Mouse (Mus musculus) adrenal gland, adult 18-20 months (tissue): Measurements from ENCODE around the gene Nek7. TPM values are rescaled to one million over a fixed set of nuclear protein-coding genes. Genes with fewer than 3 reads are reported as not detected.

Source experiments
- DNase-seq, 2 experiments: peaks; one replicate each; pipeline ENCODE4 v3.0.0; 2021 to 2022; ENCODE audit warnings: low spot score in 2 of 2
- total RNA-seq, 2 experiments: library from RNA; stranded (reverse); gene quantifications; 1 replicate in 1 of 2; 2 replicates in 1 of 2; pipeline ENCODE4 v1.2.3; 2021

Nek7 gene
- total RNA-seq, 2 experiments from 2014 or later, result 43.8 to 52.3 TPM

DNA sequence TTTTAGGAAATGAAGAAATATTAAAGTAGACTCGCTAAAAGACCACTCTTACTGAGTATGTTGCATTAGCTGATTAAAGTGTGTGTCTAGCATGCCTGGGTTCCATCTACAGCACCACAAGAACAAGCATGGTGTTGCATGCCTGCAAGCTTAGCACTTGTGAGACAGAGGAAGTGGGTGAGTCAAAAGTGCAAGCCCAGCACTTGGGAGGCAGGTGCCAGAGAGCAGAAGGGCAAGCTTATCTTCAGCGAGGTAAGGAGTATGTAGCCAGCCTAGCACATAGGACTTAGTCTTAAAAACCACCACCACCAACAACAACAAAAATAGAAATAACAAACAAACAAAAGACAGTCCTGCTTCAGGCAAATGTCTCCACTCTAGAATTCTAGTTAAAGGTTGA, 103.0 kb downstream of the Nek7 start:
- no peak for DNase-seq

DNA sequence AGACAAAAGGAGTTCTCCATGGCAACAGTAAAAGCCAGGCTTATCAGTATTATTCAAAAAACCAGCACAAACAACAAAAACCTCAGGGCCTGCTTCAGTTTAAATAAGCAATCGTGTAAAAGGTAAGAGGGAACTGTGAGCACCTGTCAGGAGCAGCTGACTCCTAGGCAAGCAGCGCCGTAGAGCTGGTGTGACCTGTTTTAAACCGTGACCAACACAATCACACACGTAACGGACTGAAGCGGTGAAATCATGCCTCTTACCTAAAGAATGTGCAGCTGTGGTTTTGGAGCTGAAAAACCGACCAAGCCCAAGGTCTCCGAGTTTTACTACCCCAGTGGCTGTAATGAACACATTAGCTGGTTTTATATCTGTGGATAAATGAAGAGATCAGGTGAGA, 104.6 kb downstream of the Nek7 start:
- no peak for DNase-seq

DNA sequence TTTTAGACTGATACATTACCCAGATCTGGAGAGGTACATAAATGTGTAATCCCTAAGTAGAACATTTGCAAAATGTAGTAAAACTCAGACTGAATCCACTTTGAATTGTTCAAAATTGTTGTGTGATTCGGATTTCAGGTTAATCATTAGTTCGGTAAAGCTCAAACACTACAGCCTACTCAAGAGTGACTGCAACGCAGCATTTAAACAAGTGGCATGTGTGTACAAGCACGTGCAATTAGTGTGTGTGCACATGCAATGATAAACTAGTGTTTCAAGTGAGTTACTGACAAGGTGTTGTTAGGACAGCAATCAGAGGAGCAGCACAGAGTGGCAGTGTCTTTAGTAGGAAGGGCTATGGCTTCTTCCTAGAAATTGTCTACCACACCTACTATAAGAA, 106.0 kb downstream of the Nek7 start:
- no peak for DNase-seq

DNA sequence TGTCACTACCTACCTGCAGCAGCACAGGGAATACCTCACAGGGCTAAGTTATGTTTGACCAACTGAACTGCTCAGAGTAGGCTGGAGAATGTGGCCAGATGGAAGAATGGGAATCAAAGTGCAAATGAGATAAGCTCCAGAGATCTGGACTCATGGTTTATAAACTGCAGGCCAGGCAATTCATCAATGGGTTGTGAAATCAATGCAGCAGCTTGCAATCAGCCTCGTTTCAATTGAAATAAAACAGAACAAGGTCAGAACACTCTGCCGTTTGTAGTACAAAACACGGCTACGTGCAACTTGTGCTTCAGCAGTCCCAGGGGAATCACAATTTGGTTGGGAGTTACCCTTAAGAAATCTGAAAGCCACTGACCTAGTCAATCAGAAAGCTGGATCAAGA, 109.4 kb downstream of the Nek7 start:
- DNase-seq, result peak in 1 of 2 experiments; percentile 31

DNA sequence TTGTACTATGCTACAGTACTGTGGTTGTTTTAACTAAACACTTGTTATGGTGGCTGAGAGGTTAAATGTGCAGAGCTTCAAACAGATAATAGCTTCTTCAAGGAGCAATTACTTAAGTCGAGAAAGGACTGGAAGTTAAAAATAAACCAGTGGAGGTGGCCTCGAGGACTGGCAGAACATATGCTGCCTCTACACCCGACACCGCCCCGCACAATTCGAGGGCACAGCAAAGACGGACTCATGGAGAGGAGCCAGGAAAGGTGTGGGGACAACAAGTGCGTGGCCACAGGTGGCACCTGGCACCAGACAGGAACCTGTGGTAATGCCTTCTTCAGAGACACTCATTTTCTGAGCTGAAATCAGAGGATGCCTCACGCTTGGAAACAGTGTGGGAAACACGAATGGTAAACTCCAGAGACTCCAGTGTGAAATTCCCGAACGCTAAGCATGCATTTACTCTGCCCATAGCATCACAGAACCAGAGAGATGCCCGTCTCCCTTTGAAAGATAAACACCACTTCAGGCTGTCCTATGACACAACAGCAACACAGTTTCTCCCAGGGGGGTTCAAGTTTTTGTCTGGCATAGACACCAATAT, 112.4 kb downstream of the Nek7 start:
- no peak for DNase-seq

DNA sequence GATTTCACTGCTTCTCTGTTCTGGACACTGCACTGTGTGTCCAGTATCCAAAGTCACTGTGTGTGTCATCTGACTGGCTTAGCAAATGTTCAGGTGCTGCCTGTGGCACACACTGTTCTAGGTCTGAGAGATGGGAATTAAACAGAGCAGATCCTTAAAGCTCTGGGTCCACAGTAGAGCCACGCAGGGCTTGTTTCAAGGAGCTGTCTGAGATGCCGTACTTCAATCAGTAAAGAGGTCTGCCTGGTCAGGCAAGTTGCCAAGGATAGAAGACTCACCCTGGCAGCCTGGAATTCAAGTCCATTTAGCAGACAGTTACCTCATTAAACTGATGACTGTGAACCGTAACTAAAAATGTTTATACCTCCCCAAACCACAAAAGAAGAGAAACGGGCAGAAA, 112.9 kb downstream of the Nek7 start:
- peak in 1 of 2 experiments; percentile 38 for DNase-seq

DNA sequence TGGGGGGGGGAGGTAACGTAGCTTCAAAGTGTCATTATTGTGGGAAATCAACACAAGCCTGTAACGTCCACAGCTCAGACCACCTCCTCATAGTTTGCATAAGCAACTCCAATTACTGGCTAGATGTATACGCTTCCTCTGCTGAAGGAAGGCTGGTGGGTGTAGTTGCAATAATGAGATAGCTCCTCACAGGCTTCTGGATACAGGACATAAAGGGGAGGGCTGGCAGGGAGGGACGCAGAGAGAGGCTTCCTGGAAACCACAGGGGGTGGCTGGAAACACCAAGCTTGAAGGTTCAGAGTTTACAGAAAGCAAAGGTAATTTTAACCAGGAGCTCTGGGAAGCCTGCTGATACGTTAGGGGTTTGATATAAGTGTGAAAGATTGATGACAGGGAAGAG, 115.7 kb downstream of the Nek7 start:
- no peak for DNase-seq

DNA sequence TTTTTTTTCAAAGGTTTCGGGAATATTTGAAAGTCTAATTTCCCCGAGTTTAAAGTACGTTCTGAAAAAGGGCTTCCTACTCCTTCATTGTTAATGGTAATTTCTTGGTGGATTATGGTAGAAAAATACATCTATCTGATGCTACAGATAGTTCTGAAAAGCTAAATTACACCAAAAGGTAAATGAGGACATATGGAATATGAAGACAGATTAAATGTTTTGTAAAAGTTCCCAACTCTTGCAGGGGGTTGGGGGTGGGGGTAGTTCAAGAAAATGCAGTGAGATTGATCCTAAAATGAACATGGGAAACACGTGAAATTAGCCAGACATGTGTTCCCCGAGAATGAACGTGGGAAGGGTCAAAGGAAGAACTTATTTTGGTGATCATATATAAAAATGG, 119.2 kb downstream of the Nek7 start:
- no peak for DNase-seq

DNA sequence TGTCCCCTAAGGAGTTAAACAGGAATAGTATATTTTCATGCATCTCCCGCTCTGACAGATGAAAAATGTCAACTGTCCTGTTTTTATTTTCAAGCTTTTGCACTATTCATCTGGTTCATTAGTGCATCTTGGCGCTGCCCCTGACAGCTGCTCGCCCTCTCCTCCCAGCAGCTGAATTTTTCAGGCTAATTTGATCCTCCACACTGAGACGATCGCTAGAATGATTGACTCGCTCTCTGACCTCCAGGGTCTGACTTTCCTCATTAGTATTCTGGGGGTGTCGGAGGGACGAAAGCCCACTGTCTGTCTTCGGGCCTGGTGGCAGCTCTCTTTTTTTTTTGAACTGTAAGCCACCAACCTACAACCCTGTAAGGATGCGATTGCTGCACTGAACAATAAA, 119.8 kb downstream of the Nek7 start:
- DNase-seq, result no peak

DNA sequence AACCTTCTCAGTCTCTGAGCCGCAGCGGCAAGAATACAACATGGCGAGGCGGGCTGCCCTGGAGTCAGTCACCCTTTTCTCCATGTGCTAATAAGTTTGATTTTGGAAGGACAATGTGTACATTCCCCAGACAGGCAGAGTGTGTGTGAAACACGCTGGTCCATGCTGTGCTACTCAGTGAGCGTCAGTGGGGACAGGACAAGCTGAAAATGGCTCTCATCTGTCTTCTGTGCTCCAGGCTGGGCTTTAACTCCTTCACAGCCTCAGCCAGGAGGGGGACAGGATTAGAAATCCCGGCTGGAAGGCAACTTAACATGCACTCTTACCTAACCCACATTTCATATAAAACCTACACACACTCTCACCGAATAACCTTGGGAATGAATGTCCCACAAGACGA, 120.5 kb downstream of the Nek7 start:
- no peak for DNase-seq

DNA sequence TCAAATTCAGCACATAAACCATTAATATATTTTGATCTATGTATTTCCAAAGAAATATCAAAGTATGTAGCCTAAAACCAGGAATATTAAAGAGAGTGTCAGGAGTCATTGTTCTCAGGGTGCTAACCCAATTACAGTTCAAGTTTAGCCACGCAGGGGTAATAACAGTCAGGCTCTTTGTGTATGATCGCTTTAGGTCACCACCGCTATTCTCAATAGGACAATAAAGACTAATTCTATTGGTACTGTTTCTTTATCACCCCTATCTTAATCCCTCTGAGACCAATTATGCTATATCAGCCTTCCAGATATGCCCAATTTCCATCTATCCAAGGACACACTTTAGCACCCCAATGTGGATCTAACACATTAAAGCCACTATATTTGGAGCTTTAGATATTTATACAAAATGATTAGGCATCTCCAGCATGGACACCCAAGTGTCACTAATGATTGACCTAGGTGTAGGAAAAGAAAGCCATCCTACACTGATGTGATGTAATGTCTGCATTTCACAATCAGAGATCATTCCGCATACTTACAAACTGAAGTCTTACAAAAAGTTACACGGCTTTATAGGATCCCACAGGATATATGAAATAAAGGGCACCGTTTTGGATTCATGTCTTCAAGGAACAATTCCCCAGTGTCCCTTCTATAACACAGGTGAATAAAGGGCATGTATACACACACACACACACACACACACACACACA, 128.4 kb downstream of the Nek7 start:
- no peak for DNase-seq

DNA sequence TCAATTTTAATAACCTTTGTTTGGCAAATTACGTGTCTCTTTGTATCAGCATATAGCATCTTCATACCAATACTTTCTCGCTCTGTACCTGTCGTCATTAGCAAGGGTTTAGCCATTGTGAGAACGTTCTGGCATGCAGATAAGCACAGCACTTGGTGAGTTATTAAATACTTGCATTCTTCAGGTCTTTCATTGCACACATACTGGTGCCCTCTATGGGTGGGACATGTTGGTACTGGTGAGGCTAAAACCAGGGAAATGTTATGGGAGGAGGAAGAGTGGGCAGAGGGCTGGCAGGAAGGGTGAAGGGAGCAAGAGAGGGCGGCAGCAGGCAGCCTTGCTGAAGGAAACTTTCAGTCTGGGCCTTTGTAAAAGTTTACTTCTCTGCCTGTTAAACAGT, 132.4 kb downstream of the Nek7 start:
- DNase-seq, result no peak

DNA sequence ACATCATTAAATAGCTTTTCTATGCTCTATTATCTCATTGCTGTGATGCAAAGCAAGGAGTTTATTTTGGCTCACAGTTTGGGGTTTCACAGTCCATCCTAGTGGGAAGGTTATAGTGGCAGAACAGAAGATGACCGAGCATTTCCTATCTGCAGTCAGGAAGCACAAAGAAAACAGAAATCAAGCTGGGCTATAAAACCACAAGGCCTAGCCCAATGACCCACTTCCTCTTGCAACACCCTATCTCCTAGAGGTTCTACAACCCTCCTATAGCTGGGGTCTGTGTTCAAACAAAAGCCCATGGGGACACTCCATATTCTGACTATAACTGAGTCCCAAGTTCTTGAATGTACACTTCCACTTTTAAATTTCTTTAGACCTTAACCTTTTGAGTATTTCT, 139.2 kb downstream of the Nek7 start:
- no peak for DNase-seq

DNA sequence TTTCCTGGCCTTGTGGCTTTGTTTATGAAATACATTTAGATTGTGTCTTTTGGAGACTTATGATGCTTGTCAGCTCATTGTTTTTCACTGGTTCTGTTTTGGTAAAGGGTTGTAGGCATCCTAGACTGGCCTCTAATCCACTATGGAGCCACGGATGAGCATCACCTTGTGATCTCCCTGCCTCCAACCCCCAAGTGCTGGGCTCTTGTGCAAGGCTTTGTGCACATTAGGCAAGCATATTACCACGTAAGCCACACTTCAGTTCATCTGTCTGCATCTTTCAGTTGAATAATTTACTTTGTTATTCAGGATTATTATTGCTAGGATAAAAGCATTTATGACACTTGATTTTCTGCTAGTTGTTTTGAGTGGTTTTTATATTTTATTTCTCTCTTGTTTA, 154.6 kb downstream of the Nek7 start:
- no peak for DNase-seq

DNA sequence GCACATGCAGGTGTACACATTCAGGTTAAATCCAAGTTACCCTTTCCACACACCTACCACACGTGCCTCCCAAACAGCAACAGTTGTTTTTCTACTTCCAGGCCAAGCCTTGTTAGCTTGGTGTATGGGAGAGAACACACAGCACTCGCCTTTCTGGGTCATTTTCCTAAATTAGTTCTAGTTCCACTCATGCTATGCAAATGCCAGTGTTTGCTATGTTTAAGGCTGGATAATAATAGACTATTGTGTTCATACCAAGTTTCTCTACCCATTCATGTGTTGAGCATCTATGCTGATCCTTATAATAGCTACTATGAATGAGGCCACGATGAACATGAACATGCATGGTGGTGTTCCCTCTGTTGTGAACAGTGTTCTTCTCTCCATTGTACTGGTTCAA, 158.5 kb downstream of the Nek7 start:
- no peak for DNase-seq

DNA sequence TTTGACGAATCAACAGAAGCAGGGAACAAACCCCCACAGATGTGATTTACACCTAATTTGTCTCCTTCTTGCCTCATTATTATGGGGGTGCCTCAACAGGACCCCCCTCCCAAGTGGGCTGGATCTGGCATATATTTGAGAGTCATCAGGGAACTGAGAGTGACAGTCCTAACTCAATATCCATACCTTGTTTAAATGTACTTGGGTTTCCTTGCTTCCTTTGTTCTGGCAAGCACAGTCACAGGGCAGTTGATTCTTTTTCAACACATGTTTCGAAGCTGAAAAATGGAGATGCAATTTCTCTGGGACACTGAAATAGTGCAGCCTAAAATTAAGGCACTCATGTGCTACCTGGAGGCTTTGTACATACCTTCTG, 170.5 kb downstream of the Nek7 start:
- DNase-seq, result no peak

DNA sequence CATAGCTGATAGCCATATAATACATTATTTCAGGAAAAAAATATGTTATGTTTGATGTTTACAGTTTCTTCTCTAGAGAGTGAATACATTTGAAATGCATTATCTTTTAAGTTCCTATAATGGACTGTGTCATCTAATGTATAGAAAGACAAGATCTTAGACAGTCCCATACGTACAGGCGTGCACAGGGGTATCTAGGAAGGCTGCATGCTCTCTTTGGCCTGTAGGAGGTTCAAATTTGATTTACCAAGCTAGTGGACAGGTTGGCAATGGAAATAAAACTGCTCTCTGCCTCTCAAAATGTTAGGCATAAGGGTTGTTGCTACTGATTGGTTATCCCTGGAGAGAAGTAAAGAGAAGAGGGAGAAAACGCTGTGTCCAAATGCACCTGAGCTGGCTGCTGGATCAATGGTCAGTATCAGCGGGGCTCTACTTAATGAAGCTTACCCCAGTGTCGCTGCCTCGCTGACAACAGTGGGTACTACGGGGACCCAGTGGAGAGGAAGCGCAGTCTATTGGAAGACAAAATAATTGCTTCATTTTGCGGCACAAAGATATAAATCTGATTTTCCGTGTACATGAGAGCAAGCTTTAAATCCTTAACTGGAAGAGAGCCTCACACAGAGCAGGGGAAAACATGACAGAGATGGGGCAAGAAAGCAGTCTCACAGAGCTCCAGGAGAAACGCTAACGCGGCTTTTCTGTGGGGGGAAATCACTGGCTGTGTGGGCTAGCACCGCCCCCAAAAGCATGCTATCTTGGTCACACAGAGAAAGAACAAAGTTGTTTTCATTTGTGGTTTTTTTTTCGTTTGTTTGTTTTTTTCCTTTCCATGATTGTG, 171.1 kb downstream of the Nek7 start:
- DNase-seq, result no peak

DNA sequence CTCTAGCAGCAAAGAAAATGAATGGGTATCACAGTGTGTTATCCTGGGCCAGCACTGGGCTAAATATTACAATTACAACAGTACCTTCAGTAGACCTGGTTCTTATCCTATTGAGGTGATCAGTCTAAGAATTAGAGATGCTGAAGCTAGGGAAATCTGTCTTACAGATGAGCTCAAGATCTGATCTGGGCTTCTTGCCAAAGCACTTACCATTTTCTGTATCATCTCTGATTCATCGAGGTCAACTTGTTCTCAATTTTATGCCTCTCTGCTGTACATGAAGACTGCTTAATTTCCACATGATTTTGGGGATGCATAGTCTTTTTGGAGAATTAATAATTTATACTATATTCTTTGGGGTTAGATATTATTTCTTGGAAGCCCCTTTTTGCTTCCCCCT, 173.1 kb downstream of the Nek7 start:
- DNase-seq, result peak in 1 of 2 experiments; percentile 5
